Mouse (Mus musculus) bone marrow macrophage, adult 2 months (primary cell): Measurements from ENCODE around the gene Itpr3. TPM values are rescaled to one million over a fixed set of nuclear protein-coding genes. Genes with fewer than 3 reads are reported as not detected.

Experiments used
- H3K27ac ChIP-seq: 2 replicates; pipeline ENCODE4 v1.5.1; 2012; ENCODE audit warnings: low read depth, low read length; ENCODE audit not compliant: insufficient read depth
- H3K4me1 ChIP-seq: 2 replicates; pipeline ENCODE4 v1.6.1; 2012; ENCODE audit warnings: low read length; ENCODE audit not compliant: control insufficient read depth, insufficient read depth
- H3K4me3 ChIP-seq: 2 replicates; pipeline ENCODE4 v1.5.1; 2012; ENCODE audit warnings: mild to moderate bottlenecking, low read length, moderate library complexity; ENCODE audit not compliant: insufficient read depth
- CTCF ChIP-seq: IDR thresholded peaks from 2 replicates; pipeline ENCODE4 v1.5.1; 2012; ENCODE audit warnings: low read depth, mild to moderate bottlenecking, low read length, moderate library complexity
- POLR2A ChIP-seq: IDR thresholded peaks from 2 replicates; pipeline ENCODE4 v1.6.1; 2012; ENCODE audit warnings: mild to moderate bottlenecking, low read depth, low read length, borderline replicate concordance
- polyA plus RNA-seq: library from polyadenylated mRNA; stranded (reverse); fragments of >200 nt; gene quantifications from 2 replicates; pipeline ENCODE4 v1.2.4, GENCODE M21; 2012; ENCODE audit not compliant: missing spikeins, insufficient read depth, insufficient read length

Gene Itpr3
- polyA plus RNA-seq, 1 experiment = 3.5 TPM

DNA sequence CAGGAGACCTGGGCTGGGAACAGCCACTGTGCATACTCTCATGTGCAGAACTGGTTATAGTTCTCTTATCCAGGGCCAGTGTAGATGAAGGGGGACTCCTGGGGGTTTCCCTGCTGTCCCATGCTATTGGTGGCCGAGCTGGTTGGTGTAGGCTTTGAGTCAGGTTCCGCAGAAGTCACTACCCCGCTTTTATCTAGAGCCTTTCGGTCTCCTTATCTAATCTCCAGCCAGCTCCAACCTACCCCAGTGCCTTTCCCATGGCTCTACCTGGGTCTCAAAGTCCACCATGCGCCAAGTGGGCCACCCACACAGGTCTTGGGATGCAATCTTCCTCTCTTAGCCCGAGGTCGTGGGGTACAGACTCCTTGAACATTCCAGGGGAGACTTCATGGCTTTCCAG is 9.0 kb downstream of the Itpr3 start:
- no peaks in the 10 kb centered on the region for H3K4me1 ChIP-seq
- H3K27ac ChIP-seq = no peak overlapping the region
- TF ChIP-seq CTCF = no peak
- TF ChIP-seq POLR2A = no peak
- no peak overlapping the region for H3K4me3 ChIP-seq

GRCm38 (mm10) chr17:27069071-27069470 is 12.0 kb downstream of the Itpr3 start:
- no peak for TF ChIP-seq CTCF
- no peak for TF ChIP-seq POLR2A
- H3K4me3 ChIP-seq = no peak overlapping the region
- H3K27ac ChIP-seq = no peak overlapping the region
- peaks cover 10% of the 10 kb centered on the region for H3K4me1 ChIP-seq

GRCm38 (mm10) chr17:27070913-27071312 is 13.8 kb downstream of the Itpr3 start:
- H3K4me1 ChIP-seq = peaks cover 25% of the 10 kb centered on the region
- TF ChIP-seq POLR2A (no peak), CTCF (no peak)
- H3K27ac ChIP-seq = no peak overlapping the region
- no peak overlapping the region for H3K4me3 ChIP-seq

- peak; percentile 70 for TF ChIP-seq CTCF
- no peak for TF ChIP-seq POLR2A
- Histone ChIP-seq H3K27ac (no peak overlapping the region), H3K4me3 (no peak overlapping the region), H3K4me1 (peaks cover 25% of the 10 kb centered on the region)
Observed at GRCm38 (mm10) chr17:27071630-27072029, 14.5 kb downstream of the Itpr3 start.

- peaks cover 25% of the 10 kb centered on the region for H3K4me1 ChIP-seq
- TF ChIP-seq CTCF (no peak), POLR2A (no peak)
Observed at GRCm38 (mm10) chr17:27072363-27072762, 15.3 kb downstream of the Itpr3 start.

DNA sequence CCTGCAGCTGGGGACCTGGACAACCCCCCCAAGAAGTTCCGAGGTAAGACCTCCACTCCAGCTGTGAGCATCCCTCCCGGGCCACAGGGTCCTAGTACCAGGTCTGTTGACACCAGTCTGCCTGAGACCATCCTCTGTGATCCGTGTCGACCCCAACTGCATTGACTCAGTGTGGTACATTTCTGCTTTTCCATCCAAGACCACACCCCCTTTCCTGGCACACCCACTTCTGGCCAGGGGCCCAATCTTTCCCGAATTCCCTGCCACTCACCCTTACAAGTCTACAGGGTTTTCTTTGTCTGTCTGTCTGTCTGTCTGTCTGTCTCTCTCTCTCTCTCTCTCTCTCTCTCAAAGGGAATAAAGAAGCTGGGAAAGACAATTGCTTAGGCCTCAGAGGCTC is 16.0 kb downstream of the Itpr3 start:
- TF ChIP-seq CTCF (no peak), POLR2A (no peak)
- Histone ChIP-seq H3K4me1 (peaks cover 25% of the 10 kb centered on the region), H3K4me3 (no peak overlapping the region), H3K27ac (no peak overlapping the region)

More at GRCm38 (mm10) chr17:27072363-27072762, 15.3 kb downstream of the Itpr3 start:
- Histone ChIP-seq H3K4me3 (no peak overlapping the region), H3K27ac (no peak overlapping the region)

DNA sequence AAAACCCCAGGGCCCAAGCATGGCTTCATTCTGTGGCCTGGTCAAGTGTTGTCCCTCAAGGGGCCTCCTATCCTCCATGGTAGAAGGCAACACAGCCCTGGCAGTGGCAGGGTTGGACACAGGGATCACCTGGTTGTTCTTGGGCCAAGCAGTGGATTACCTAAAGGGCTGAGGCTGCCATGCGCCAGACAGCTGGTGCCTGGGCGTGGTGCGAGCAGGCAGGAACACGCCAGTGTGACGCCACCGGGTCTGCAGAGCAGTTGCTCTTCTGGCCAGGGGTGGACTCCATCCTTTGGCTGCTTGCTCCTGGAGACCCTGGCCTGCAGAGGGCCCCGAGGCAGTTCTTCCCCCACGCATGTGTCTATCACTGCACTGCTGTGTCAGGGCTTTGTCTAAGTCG is 16.7 kb downstream of the Itpr3 start:
- TF ChIP-seq CTCF = no peak
- TF ChIP-seq POLR2A = no peak
- H3K4me1 ChIP-seq = peaks cover 25% of the 10 kb centered on the region
- no peak overlapping the region for H3K4me3 ChIP-seq
- H3K27ac ChIP-seq = peak overlapping the region; percentile 62; the same call in 1 of the 2 replicates

GRCm38 (mm10) chr17:27074236-27074635 is 17.1 kb downstream of the Itpr3 start:
- H3K4me1 ChIP-seq = peaks cover 25% of the 10 kb centered on the region
- TF ChIP-seq CTCF (no peak), POLR2A (no peak)
- H3K27ac ChIP-seq = peak overlapping the region; percentile 62
- H3K4me3 ChIP-seq = no peak overlapping the region

GRCm38 (mm10) chr17:27074849-27075745 is 18.0 kb downstream of the Itpr3 start:
- TF ChIP-seq CTCF (no peak), POLR2A (no peak)
- peak overlapping the region; percentile 62 for H3K27ac ChIP-seq

GRCm38 (mm10) chr17:27077133-27077532 is 20.0 kb downstream of the Itpr3 start:
- Histone ChIP-seq H3K4me3 (no peak overlapping the region), H3K4me1 (peaks cover 41% of the 10 kb centered on the region), H3K27ac (no peak overlapping the region)
- TF ChIP-seq CTCF (peak; percentile 46), POLR2A (no peak)

More at GRCm38 (mm10) chr17:27074849-27075745, 18.0 kb downstream of the Itpr3 start:
- H3K4me1 ChIP-seq = peaks cover 28% of the 10 kb centered on the region
- H3K4me3 ChIP-seq = no peak overlapping the region
